Mouse (Mus musculus): ENCODE results near the gene Efna4.

DNA sequence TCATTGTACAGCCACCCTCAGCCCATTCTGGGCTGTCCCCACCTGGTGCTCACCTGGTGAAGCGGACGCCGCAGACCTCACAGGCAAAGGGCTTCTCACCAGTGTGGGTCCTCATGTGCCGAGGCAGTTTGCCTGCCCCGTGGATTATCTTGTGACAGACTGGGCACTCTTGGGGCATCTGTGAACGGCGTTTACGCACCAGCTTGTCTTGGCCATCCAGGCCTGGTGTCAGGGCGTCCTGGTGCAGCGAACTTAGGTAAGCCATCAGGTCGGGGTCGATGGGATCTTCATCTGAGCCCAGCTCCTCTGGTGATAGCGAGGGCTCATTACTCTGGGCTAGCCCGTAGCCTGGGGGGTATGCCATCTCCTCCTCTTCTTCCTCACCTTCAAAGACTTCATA lies 42.5 kb upstream of the Efna4 start:
- no peak for TF ChIP-seq CTCF (IDR thresholded peaks at IDR 0.05; ENCODE audit: control insufficient read depth, insufficient read depth, insufficient read length)
- TF ChIP-seq MYOD1 (IDR thresholded peaks at IDR 0.05; ENCODE audit: control insufficient read depth, insufficient read length, low read depth): no peak

All from C2C12 (cell line).